Mouse (Mus musculus) MEL (cell line): ENCODE measurements at regions not wholly inside any gene's neighbourhood (a gene's known extent, or its start where the extent isn't known, plus 50 kb on each side); places are given as distances from the start of the nearest gene placed in this dataset.

Experiments
- DNase-seq: peaks from one replicate; pipeline ENCODE4 v3.0.0; 2011; ENCODE audit warnings: low read depth, low spot score
- H3K27ac ChIP-seq: 2 replicates; pipeline ENCODE4 v1.5.1; 2012; ENCODE audit warnings: low read depth, mild to moderate bottlenecking, control low read depth, low read length, moderate library complexity; ENCODE audit not compliant: control insufficient read depth
- H3K27me3 ChIP-seq, 2 experiments: fragments of 150-350 bp in 1 of 2; sonication (generic) in 1 of 2; 2 replicates each; pipeline ENCODE4 v1.6.1; 2012; ENCODE audit warnings: low read length in 2 of 2, mild to moderate bottlenecking in 2 of 2, improper control_type of control experiment in 1 of 2, moderate library complexity in 1 of 2; ENCODE audit not compliant: insufficient read depth in 2 of 2, control insufficient read depth in 1 of 2
- H3K36me3 ChIP-seq, 2 experiments: 2 replicates each; pipeline ENCODE4 v1.6.1; 2012 to 2014; ENCODE audit warnings: low read length in 2 of 2, improper control_type of control experiment in 1 of 2, inconsistent platforms in 1 of 2, mild to moderate bottlenecking in 1 of 2; ENCODE audit not compliant: insufficient read depth in 2 of 2, control insufficient read depth in 1 of 2
- H3K4me1 ChIP-seq, 2 experiments: fragments of 150-350 bp in 1 of 2; sonication (generic) in 1 of 2; 2 replicates each; pipeline ENCODE4 v1.6.1; 2012; ENCODE audit warnings: low read length in 2 of 2, improper control_type of control experiment in 1 of 2, mild to moderate bottlenecking in 1 of 2; ENCODE audit not compliant: insufficient read depth in 2 of 2, control insufficient read depth in 1 of 2
- H3K4me3 ChIP-seq, 2 experiments: fragments of 150-350 bp in 1 of 2; sonication (generic) in 1 of 2; 2 replicates each; pipeline ENCODE4 v1.5.1; 2012; ENCODE audit warnings: low read depth in 2 of 2, low read length in 2 of 2, mild to moderate bottlenecking in 2 of 2, moderate library complexity in 2 of 2, control low read depth in 1 of 2, improper control_type of control experiment in 1 of 2; ENCODE audit not compliant: control insufficient read depth in 1 of 2, insufficient read depth in 1 of 2
- H3K79me2 ChIP-seq: 2 replicates; pipeline ENCODE4 v1.6.1; 2012; ENCODE audit warnings: mild to moderate bottlenecking, low read length, moderate library complexity; ENCODE audit not compliant: control insufficient read depth, poor library complexity, insufficient read depth
- H3K9ac ChIP-seq: 2 replicates; pipeline ENCODE4 v1.6.1; 2012; ENCODE audit warnings: low read depth, mild to moderate bottlenecking, control low read depth, low read length, moderate library complexity; ENCODE audit not compliant: control insufficient read depth, poor library complexity, severe bottlenecking
- H3K9me3 ChIP-seq: fragments of 150-350 bp; sonication (generic); replicated peaks from 2 replicates; pipeline ENCODE4 v1.6.1; 2012; ENCODE audit warnings: mild to moderate bottlenecking, low read length, improper control_type of control experiment, moderate library complexity; ENCODE audit not compliant: insufficient read depth
- CHD1 ChIP-seq: IDR thresholded peaks from 2 replicates; pipeline ENCODE4 v1.6.1; 2012; ENCODE audit warnings: low read depth, mild to moderate bottlenecking, inconsistent platforms, low read length, improper control_type of control experiment
- CHD2 ChIP-seq: IDR thresholded peaks from 2 replicates; pipeline ENCODE4 v1.6.1; 2011; ENCODE audit warnings: low read length, improper control_type of control experiment
- E2F4 ChIP-seq: IDR thresholded peaks from 2 replicates; pipeline ENCODE4 v1.6.1; 2011; ENCODE audit warnings: low read depth, low read length, improper control_type of control experiment, borderline replicate concordance
- ELF1 ChIP-seq: IDR thresholded peaks from 2 replicates; pipeline ENCODE4 v1.6.1; 2014; ENCODE audit warnings: low read depth, mild to moderate bottlenecking, inconsistent platforms, low read length, improper control_type of control experiment, moderate library complexity
- EP300 ChIP-seq, 2 experiments: IDR thresholded peaks; 2 replicates each; pipeline ENCODE4 v1.6.1; 2011; ENCODE audit warnings: improper control_type of control experiment in 2 of 2, low read length in 2 of 2, low read depth in 1 of 2, mild to moderate bottlenecking in 1 of 2
- ETS1 ChIP-seq: IDR thresholded peaks from 2 replicates; pipeline ENCODE4 v1.6.1; 2012; ENCODE audit warnings: low read depth, mild to moderate bottlenecking, inconsistent platforms, low read length, improper control_type of control experiment, moderate library complexity
- GATA1 ChIP-seq: IDR thresholded peaks from 2 replicates; pipeline ENCODE4 v1.6.1; 2011; ENCODE audit warnings: low read depth, low read length, improper control_type of control experiment
- MAFK ChIP-seq: IDR thresholded peaks from 2 replicates; pipeline ENCODE4 v1.6.1; 2011; ENCODE audit warnings: low read depth, mild to moderate bottlenecking, low read length, improper control_type of control experiment, borderline replicate concordance
- MEF2A ChIP-seq: IDR thresholded peaks from 2 replicates; pipeline ENCODE4 v1.6.1; 2014; ENCODE audit warnings: low read depth, mild to moderate bottlenecking, inconsistent platforms, low read length, improper control_type of control experiment; ENCODE audit not compliant: poor library complexity, insufficient replicate concordance, severe bottlenecking; ENCODE audit errors: extremely low read depth
- MYB ChIP-seq: IDR thresholded peaks from 2 replicates; pipeline ENCODE4 v1.6.1; 2011; ENCODE audit warnings: mild to moderate bottlenecking, low read depth, low read length, improper control_type of control experiment
- TCF12 ChIP-seq: IDR thresholded peaks from 2 replicates; pipeline ENCODE4 v1.6.1; 2014; ENCODE audit warnings: low read depth, mild to moderate bottlenecking, inconsistent platforms, low read length, improper control_type of control experiment, moderate library complexity
- UBTF ChIP-seq: IDR thresholded peaks from 2 replicates; pipeline ENCODE4 v1.6.1; 2012; ENCODE audit warnings: low read depth, mild to moderate bottlenecking, inconsistent platforms, low read length, improper control_type of control experiment, moderate library complexity, borderline replicate concordance; ENCODE audit not compliant: insufficient read depth
- USF1 ChIP-seq: IDR thresholded peaks from 2 replicates; pipeline ENCODE4 v1.6.1; 2014; ENCODE audit warnings: low read depth, mild to moderate bottlenecking, inconsistent platforms, low read length, improper control_type of control experiment, moderate library complexity
- ZMIZ1 ChIP-seq: IDR thresholded peaks from 2 replicates; pipeline ENCODE4 v1.6.1; 2012; ENCODE audit warnings: low read depth, mild to moderate bottlenecking, inconsistent platforms, low read length, improper control_type of control experiment, moderate library complexity
- ZNF384 ChIP-seq: IDR thresholded peaks from 2 replicates; pipeline ENCODE4 v1.6.1; 2012; ENCODE audit warnings: low read depth, mild to moderate bottlenecking, inconsistent platforms, low read length, improper control_type of control experiment

- TF ChIP-seq EP300 (IDR thresholded peaks at IDR 0.05; ENCODE audit: low read depth in 1 of 2, low read length in 2 of 2) (no peak), CHD2 (no peak), E2F4 (no peak), MYB (no peak), ZMIZ1 (no peak), GATA1 (no peak), ZNF384 (no peak), MEF2A (no peak)
Measured at GRCm38 (mm10) chr10:117478202-117478930, 98.6 kb upstream of the Cpsf6 start.

GRCm38 (mm10) chr10:117477331-117478201 lies 97.8 kb upstream of the Cpsf6 start:
- Histone ChIP-seq H3K27ac (no peak overlapping the region), H3K9ac (no peak overlapping the region)
- TF ChIP-seq MAFK (no peak), TCF12 (no peak), MYB (no peak), ELF1 (no peak), USF1 (no peak), CHD1 (no peak), UBTF (no peak), ETS1 (no peak)
- TF ChIP-seq, all 39 proteins: peak for 0
- no peak overlapping the region for H3K4me3 ChIP-seq
- no peaks in the 10 kb centered on the region for H3K79me2 ChIP-seq
- no peaks in the 10 kb centered on the region for H3K27me3 ChIP-seq
- DNase-seq, result no peak
- no peaks in the 10 kb centered on the region for H3K36me3 ChIP-seq
- H3K9me3 ChIP-seq, result no peaks in the 10 kb centered on the region
- no peaks in the 10 kb centered on the region for H3K4me1 ChIP-seq

More at GRCm38 (mm10) chr10:117478202-117478930, 98.6 kb upstream of the Cpsf6 start:
- Histone ChIP-seq H3K9ac (no peak overlapping the region), H3K36me3 (no peaks in the 10 kb centered on the region), H3K9me3 (no peaks in the 10 kb centered on the region), H3K4me3 (no peak overlapping the region), H3K27me3 (no peaks in the 10 kb centered on the region), H3K4me1 (no peaks in the 10 kb centered on the region), H3K79me2 (no peaks in the 10 kb centered on the region), H3K27ac (no peak overlapping the region)
- DNase-seq, result no peak
